ENCODE assay signal across 1 mouse cellular context in the genomic region with DNA sequence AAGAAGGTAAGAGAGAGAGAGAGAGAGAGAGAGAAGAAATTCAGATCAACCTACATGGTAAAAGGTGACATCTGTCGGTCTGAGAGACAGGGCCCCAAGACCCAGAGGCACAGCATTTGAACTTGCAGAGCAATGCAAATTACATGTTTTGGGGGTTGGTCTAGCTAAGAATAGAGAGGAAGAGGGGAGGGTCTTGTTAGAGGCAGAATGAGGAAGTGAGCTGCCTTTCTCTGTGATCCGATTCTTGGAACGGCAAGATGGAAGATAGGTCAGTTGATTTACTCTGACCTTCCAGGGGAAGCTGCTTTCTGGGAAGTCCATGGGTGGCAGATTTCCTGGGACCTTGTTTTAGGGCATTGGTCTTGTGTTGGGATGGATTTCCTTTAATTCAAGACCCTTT.
A peak's percentile ranks its signal among the peaks of the same experiment; 100 is the strongest.
TF ChIP-seq lines count a peak whose summit lies in the region.

No protein-coding gene starts in this region.

TF ChIP-seq in MEL, 35 proteins besides CTCF, POLR2A, EP300 and RAD21 (continued from another document):
- TF ChIP-seq POLR2AphosphoS2 (IDR thresholded peaks at IDR 0.05; ENCODE audit: low read length) (peak; percentile 58; the same call in 1 of the 2 replicates), USF2 (IDR thresholded peaks at IDR 0.05; ENCODE audit: borderline replicate concordance in 1 of 2, insufficient read depth in 1 of 2, low read depth in 1 of 2, low read length in 2 of 2) (no peak), ZKSCAN1 (IDR thresholded peaks at IDR 0.05; ENCODE audit: low read depth, low read length) (no peak), TCF12 (IDR thresholded peaks at IDR 0.05; ENCODE audit: low read depth, low read length) (peak; percentile 48; the same call in 1 of the 2 replicates), MYB (IDR thresholded peaks at IDR 0.05; ENCODE audit: low read depth, low read length) (no peak), CHD1 (IDR thresholded peaks at IDR 0.05; ENCODE audit: low read depth, low read length) (no peak; the same call in 1 of the 2 replicates), NRF1 (IDR thresholded peaks at IDR 0.05; ENCODE audit: insufficient read depth, low read depth, low read length, poor library complexity, severe bottlenecking) (no peak), BHLHE40 (IDR thresholded peaks at IDR 0.05; ENCODE audit: borderline replicate concordance, low read depth, low read length) (no peak), GATA1 (IDR thresholded peaks at IDR 0.05; ENCODE audit: low read depth, low read length) (0 out of 2 replicates have a peak, but pooled peaks have one; percentile 41), ZC3H11A (IDR thresholded peaks at IDR 0.05; ENCODE audit: low read depth, low read length) (no peak)
TF ChIP-seq in MEL: peak in this region for 9.
